Mouse (Mus musculus) NIH3T3 (cell line): Measurements from ENCODE around the gene Ddx23.

Experiments used
- DNase-seq: peaks from one replicate; pipeline ENCODE4 v3.0.0-alpha.2; 2012; ENCODE audit warnings: low read depth

Gene Ddx23

GRCm38 (mm10) chr15:98607557-98607956 is 55.1 kb downstream of the Ddx23 start:
- peak; percentile 75 for DNase-seq

DNA sequence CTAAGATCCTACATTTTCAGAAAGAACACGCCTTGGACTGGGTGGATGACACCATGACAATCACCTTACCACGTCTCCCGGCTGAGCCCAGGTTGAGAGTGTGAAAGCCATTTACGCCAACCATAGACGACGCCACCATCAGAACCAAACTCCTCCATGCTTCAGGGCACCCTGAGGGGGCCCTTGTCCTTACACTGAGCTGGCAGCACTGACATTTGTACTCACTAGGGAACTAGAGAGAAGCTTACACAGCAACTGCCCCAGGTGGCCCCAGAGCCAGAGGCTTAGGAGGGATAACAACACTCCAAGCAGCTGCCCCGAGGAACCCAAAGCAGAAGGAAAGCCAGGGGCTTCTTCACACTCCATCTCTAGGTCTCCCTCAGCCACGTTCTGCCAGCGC is 56.0 kb downstream of the Ddx23 start:
- DNase-seq = no peak

DNA sequence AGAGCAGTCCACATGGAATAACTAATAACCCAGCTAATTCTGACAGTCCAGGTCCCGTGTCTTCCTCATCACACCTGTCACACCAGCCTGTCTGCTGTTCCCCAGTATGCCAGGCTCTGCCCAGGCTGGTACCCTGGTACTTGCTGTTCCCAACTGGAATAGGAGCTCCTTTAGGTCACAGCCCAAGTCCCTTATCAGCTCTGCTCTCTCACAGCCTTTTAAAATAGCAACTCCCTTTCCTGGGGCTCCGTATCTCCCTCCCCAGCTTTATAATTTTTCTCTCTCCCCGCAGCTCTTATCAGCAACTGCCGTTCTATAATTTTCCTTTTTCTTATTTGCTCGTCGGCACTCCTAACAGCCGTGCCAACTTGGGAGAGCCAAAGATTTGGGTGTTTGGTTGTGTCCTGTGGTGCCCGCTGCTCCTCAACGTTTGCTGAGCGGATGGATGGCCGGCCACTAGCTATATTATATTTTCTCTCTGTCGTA is 56.6 kb downstream of the Ddx23 start:
- no peak for DNase-seq

GRCm38 (mm10) chr15:98604041-98604575 is 58.6 kb downstream of the Ddx23 start:
- no peak for DNase-seq

- peak; percentile 76 for DNase-seq
Observed at GRCm38 (mm10) chr15:98602921-98603458, 59.7 kb downstream of the Ddx23 start.

DNA sequence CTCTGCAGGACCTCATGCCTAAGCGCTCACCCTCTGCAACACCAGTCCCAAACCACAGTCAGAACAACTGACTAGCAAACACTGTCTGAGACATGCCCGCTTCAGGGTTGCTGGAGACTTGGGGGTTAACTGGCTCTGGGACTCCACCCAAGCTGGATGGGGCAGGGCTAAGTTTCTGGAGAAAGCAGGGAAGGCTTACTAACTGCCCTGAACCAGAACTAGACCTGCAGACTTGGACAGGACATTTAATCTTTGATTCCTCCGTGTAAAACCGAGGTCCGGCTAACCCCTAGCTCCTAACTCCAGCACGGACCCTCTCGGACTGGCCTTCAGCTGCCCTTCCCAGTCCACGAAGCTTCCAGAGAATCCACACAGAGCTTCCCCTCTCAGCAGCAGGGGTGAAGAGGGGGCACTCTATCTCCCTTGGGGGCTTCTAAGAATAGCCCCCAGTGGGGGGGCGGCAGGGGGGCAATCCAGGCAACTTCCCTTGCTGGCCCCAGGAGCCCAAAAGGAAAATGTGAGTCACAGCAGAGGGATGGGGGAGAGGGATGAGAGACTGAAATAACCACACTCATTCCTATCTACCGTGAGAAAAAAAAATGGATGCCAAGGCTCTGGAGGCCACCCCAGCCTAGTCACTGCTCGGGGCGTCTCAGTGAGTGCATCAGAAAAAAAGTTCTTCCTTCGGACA is 60.4 kb downstream of the Ddx23 start:
- DNase-seq = peak; percentile 93

DNA sequence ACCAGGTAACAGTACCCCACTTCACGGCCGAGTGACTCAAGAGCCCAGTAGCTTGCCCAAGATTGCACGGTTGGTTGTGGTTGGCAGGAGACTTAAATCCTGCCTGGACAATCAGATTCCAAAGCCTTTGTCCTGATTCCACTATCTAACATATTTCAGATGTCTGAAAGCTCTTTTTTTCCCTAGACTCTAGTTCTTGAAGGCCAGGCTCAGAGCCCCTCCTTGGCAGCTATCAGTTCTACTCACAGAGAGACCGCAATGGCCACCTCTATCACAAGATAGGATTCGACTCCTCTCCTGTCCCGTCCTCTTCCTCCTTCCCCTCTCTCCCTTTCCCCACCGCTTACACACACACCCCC is 60.9 kb downstream of the Ddx23 start:
- peak; percentile 38 for DNase-seq

- DNase-seq = no peak
Observed at GRCm38 (mm10) chr15:98600036-98600709, 62.5 kb downstream of the Ddx23 start.

GRCm38 (mm10) chr15:98596609-98597008 is 66.1 kb downstream of the Ddx23 start:
- DNase-seq = no peak
